Mouse (Mus musculus) heart, adult 2 months (tissue): ENCODE data around the gene Rps27l.

Experiments
- CTCF ChIP-seq: fragments of 200-600 bp; IDR thresholded peaks from 2 replicates; pipeline ENCODE4 v1.8.1; 2022; ENCODE audit warnings: antibody characterized with exemption, mild to moderate bottlenecking, moderate library complexity
- POLR2A ChIP-seq: fragments of 200-500 bp; IDR thresholded peaks from 2 replicates; pipeline ENCODE4 v1.6.1; 2011; ENCODE audit warnings: mild to moderate bottlenecking, low read depth, low read length, control low read depth; ENCODE audit not compliant: insufficient read depth

DNA sequence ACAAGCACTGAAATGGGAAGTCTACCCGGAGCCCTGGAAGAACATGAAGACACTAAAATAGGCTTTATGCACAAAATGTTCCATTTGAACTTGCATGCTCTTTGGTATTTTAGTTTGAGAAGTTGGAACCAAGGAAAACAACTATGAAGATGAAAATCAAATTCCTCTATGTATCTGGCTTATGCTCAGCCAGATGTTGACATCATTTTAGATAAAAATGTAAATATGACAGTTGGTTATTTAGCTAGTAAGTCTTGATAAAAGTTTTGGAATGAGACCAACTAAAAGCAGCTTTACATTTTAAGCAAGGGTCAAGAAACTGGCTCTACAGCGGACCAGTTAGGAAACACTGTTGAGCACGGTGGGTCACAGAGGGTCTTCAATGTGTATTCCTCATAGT lies 31.3 kb upstream of the Rps27l start:
- TF ChIP-seq POLR2A (no peak), CTCF (no peak)
